ENCODE assay signal across 8 mouse cellular contexts in the genomic region with DNA sequence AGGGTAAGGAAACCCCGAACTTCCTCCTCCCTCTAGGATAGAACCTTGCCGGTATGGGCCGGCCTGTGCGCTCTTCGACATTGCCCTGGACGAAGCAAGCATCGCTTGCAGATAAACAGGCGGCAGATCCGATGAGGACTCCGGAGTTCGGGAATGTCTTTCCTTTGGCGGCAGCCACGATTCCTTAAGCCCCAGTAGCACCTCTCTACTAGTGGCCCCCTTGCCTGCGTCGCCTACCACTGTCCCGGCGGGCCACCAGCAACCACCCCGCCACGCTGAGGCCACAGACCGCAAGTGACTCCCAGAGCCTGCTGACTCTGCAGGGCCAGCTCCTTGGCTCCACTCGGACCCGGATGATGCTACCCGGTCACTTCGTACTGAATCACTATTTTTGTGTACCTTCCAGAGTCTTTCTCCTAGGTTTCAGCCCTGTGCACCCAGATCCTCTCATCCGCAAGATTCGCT. TPM values are rescaled to one million over a fixed set of nuclear protein-coding genes. Genes with fewer than 3 reads are reported as not detected.
A peak's percentile ranks its signal among the peaks of the same experiment; 100 is the strongest.
DNase-seq lines count a peak whose midpoint lies in the region; ATAC-seq and TF ChIP-seq lines count a peak whose summit lies in the region.

No protein-coding gene starts in this region.

- no peaks in the 10 kb centered on the region for H3K9me3 ChIP-seq in forebrain, postnatal 0 days (ENCODE audit: low read length)
- no peaks in the 10 kb centered on the region for H3K9me3 ChIP-seq in intestine, embryonic 15.5 days
- no peaks in the 10 kb centered on the region for H3K9me3 ChIP-seq in lung, embryonic 14.5 days (ENCODE audit: low read depth, low read length)
- no peaks in the 10 kb centered on the region for H3K9me3 ChIP-seq in neural tube, embryonic 15.5 days (replicated peaks)

- no peak for TF ChIP-seq POLR2A in bone marrow macrophage, adult 2 months (IDR thresholded peaks at IDR 0.05; ENCODE audit: borderline replicate concordance, low read depth, low read length)

- ATAC-seq in forebrain, postnatal 0 days = no peak
- no peak for ATAC-seq in intestine, embryonic 15.5 days
- ATAC-seq in lung, embryonic 14.5 days (ENCODE audit: insufficient read depth) = no peak
- ATAC-seq in neural tube, embryonic 15.5 days (ENCODE audit: low FRiP score) = no peak

- no peak overlapping the region for H3K27ac ChIP-seq in bone marrow macrophage, adult 2 months (ENCODE audit: insufficient read depth, low read depth, low read length)
- peak overlapping the region; percentile 99 for H3K27ac ChIP-seq in forebrain, postnatal 0 days (ENCODE audit: low read depth, low read length)
- H3K27ac ChIP-seq in intestine, embryonic 15.5 days = peak overlapping the region; percentile 97
- peak overlapping the region; percentile 97 for H3K27ac ChIP-seq in lung, embryonic 14.5 days (ENCODE audit: low read depth)
- H3K27ac ChIP-seq in neural tube, embryonic 15.5 days (replicated peaks) = peak overlapping the region; percentile 95

- peak; percentile 49 to 59 for DNase-seq in layer of hippocampus, postnatal 10 days (ENCODE audit: low spot score in 2 of 2)
- DNase-seq in layer of hippocampus, adult 18-20 months (ENCODE audit: low spot score in 2 of 2) = no peak
- peak; percentile 60 for DNase-seq in forebrain, postnatal 0 days
- DNase-seq in lung, embryonic 14.5 days = peak; percentile 65
- no peak for DNase-seq in left cerebral cortex, adult 9 months (ENCODE audit: low spot score in 2 of 2)

- peak overlapping the region; percentile 81 for H3K4me2 ChIP-seq in forebrain, postnatal 0 days (ENCODE audit: low read depth)
- peak overlapping the region; percentile 91 for H3K4me2 ChIP-seq in intestine, embryonic 15.5 days (replicated peaks)
- H3K4me2 ChIP-seq in lung, embryonic 14.5 days = peak overlapping the region; percentile 91
- peak overlapping the region; percentile 85 for H3K4me2 ChIP-seq in neural tube, embryonic 15.5 days

- H3K9ac ChIP-seq in forebrain, postnatal 0 days = peak overlapping the region; percentile 96
- H3K9ac ChIP-seq in intestine, embryonic 15.5 days = peak overlapping the region; percentile 71
- H3K9ac ChIP-seq in lung, embryonic 14.5 days = peak overlapping the region; percentile 79
- peak overlapping the region; percentile 82 for H3K9ac ChIP-seq in neural tube, embryonic 15.5 days (replicated peaks)

- H3K4me1 ChIP-seq in bone marrow macrophage, adult 2 months (ENCODE audit: control insufficient read depth, insufficient read depth, low read length) = no peaks in the 10 kb centered on the region
- peaks cover 20% of the 10 kb centered on the region for H3K4me1 ChIP-seq in forebrain, postnatal 0 days (ENCODE audit: insufficient read depth)
- H3K4me1 ChIP-seq in intestine, embryonic 15.5 days (replicated peaks) = peaks cover 18% of the 10 kb centered on the region
- peaks cover 16% of the 10 kb centered on the region for H3K4me1 ChIP-seq in lung, embryonic 14.5 days (ENCODE audit: insufficient read depth)
- peaks cover 56% of the 10 kb centered on the region for H3K4me1 ChIP-seq in neural tube, embryonic 15.5 days

- TF ChIP-seq CTCF in bone marrow macrophage, adult 2 months (IDR thresholded peaks at IDR 0.05; ENCODE audit: low read depth, low read length) = no peak
- peak; percentile 35 for TF ChIP-seq CTCF in forebrain, postnatal 0 days (IDR thresholded peaks at IDR 0.05; ENCODE audit: low read depth)
- no peak for TF ChIP-seq CTCF in lung, embryonic 14.5 days (IDR thresholded peaks at IDR 0.05; ENCODE audit: low read depth)

- 3% methylated on average over 26 of the region's 26 CpGs for WGBS in forebrain, postnatal 0 days
- WGBS in intestine, embryonic 15.5 days = 3% methylated on average over 26 of the region's 26 CpGs
- 1% methylated on average over 26 of the region's 26 CpGs for WGBS in lung, embryonic 14.5 days
- whole genome bisulfite sequencing in neural tube, embryonic 15.5 days = under 1% methylated on average over 26 of the region's 26 CpGs

- no peaks in the 10 kb centered on the region for H3K36me3 ChIP-seq in forebrain, postnatal 0 days (ENCODE audit: insufficient read depth)
- H3K36me3 ChIP-seq in intestine, embryonic 15.5 days = no peaks in the 10 kb centered on the region
- no peaks in the 10 kb centered on the region for H3K36me3 ChIP-seq in lung, embryonic 14.5 days (ENCODE audit: insufficient read depth)
- no peaks in the 10 kb centered on the region for H3K36me3 ChIP-seq in neural tube, embryonic 15.5 days

- H3K27me3 ChIP-seq in forebrain, postnatal 0 days (ENCODE audit: insufficient read depth, low read length) = no peaks in the 10 kb centered on the region
- H3K27me3 ChIP-seq in intestine, embryonic 15.5 days (replicated peaks) = no peaks in the 10 kb centered on the region
- 0 out of 2 replicates have a peak, but pooled peaks cover 4% of the 10 kb centered on the region for H3K27me3 ChIP-seq in lung, embryonic 14.5 days (ENCODE audit: insufficient read depth, low read length)
- H3K27me3 ChIP-seq in neural tube, embryonic 15.5 days (replicated peaks) = no peaks in the 10 kb centered on the region

- H3K4me3 ChIP-seq in bone marrow macrophage, adult 2 months (ENCODE audit: insufficient read depth, low read length) = peak overlapping the region; percentile 2; the same call in 1 of the 2 replicates
- peak overlapping the region; percentile 92 for H3K4me3 ChIP-seq in forebrain, postnatal 0 days (ENCODE audit: low read depth, low read length)
- peak overlapping the region; percentile 74 for H3K4me3 ChIP-seq in intestine, embryonic 15.5 days (replicated peaks)
- peak overlapping the region; percentile 69 for H3K4me3 ChIP-seq in lung, embryonic 14.5 days (ENCODE audit: low read depth, low read length)
- H3K4me3 ChIP-seq in neural tube, embryonic 15.5 days (replicated peaks) = peak overlapping the region; percentile 70

RNA-seq across cellular contexts. Expression of gene Pknox2, which starts 2.0 kb away (rescaled TPM):
- total RNA-seq in layer of hippocampus, postnatal 10 days (2021) = 10 to 100 TPM; 31.4 to 36.3 TPM
- 10 to 100 TPM; 38.3 to 39.2 TPM for total RNA-seq in layer of hippocampus, adult 18-20 months (2021)
- polyA plus RNA-seq in bone marrow macrophage, adult 2 months (2012; ENCODE audit: insufficient read depth, insufficient read length, missing spikeins) = not detected in 2 replicates
- 20.9 and 26.1 TPM in 2 replicates for total RNA-seq in forebrain, postnatal 0 days (2014; rRNA removed)
- polyA plus RNA-seq in forebrain, postnatal 0 days (2015; fragmentation: Nextera tagmentation; extraction: Ambion mirVana) = 26.3 and 27.9 TPM in 2 replicates
- 7.9 and 8.2 TPM in 2 replicates for polyA plus RNA-seq in intestine, embryonic 15.5 days (2015; fragmentation: Nextera tagmentation; extraction: Ambion mirVana)
- 6.7 and 7.1 TPM in 2 replicates for polyA plus RNA-seq in lung, embryonic 14.5 days (2014; fragmentation: Nextera tagmentation; extraction: Ambion mirVana)
- 46.1 and 52.3 TPM in 2 replicates for polyA plus RNA-seq in neural tube, embryonic 15.5 days (2015; fragmentation: Nextera tagmentation; extraction: Ambion mirVana)

Comparison
In these comparisons a context has a peak if more than half of its experiments do, and no peak if none do; other contexts are left out.
1. DNase-seq: peak in layer of hippocampus, postnatal 10 days (2 of 2), forebrain, postnatal 0 days (single experiment) and lung, embryonic 14.5 days (single experiment); none in layer of hippocampus, adult 18-20 months (0 of 2) and left cerebral cortex, adult 9 months (0 of 2).
2. H3K4me3 ChIP-seq: peak in every context shown above with its lines; median percentile 92 in forebrain, postnatal 0 days; 74 in intestine, embryonic 15.5 days; 70 in neural tube, embryonic 15.5 days; 69 in lung, embryonic 14.5 days; 2 in bone marrow macrophage, adult 2 months.
3. Peak in every context shown above with its lines, with median percentiles within 50 percentile points of each other: H3K4me2 ChIP-seq and H3K9ac ChIP-seq.